Mouse (Mus musculus) adrenal gland, adult 2 months (tissue): Measurements from ENCODE around the gene Dagla. TPM values are rescaled to one million over a fixed set of nuclear protein-coding genes. Genes with fewer than 3 reads are reported as not detected.
A peak's percentile ranks its signal among the peaks of the same experiment; 100 is the strongest.

Experiments
- DNase-seq: peaks from one replicate; pipeline ENCODE4 v3.0.0; 2021
- long read RNA-seq: library from polyadenylated mRNA; stranded (forward); transcript quantifications from one replicate; pipeline ENCODE4 v2.0.0, GENCODE M21; 2021
- polyA plus RNA-seq: library from polyadenylated mRNA; depleted of rRNA; stranded (reverse); fragments of >200 nt; gene quantifications from 2 replicates; pipeline ENCODE4 v1.2.3, GENCODE M21; 2012; rRNA removed
- total RNA-seq, 2 experiments: library from RNA; stranded (reverse); gene quantifications; 2 replicates each; pipeline ENCODE4 v1.2.3; 2021

The Dagla gene
- 1 to 10 TPM; 6.5 to 6.8 TPM for total RNA-seq
- 8.9 and 10.2 TPM in 2 replicates for polyA plus RNA-seq
- long read RNA-seq, partial matches to known transcripts: 1 of 5 reads
- long read RNA-seq, other reads (novel, unspliced or antisense): 4 of 5 reads

- DNase-seq: peak; percentile 85
These were observed at the start of gene Dagla for GRCm38 (mm10) chr19:10304810-10305544. Dagla (minus strand) TSS chr19:10304877.

GRCm38 (mm10) chr19:10352218-10352617 lies 47.5 kb upstream of the Dagla start:
- no peak for DNase-seq

GRCm38 (mm10) chr19:10347628-10348273 lies 43.1 kb upstream of the Dagla start:
- no peak for DNase-seq

GRCm38 (mm10) chr19:10345696-10346095 lies 41.0 kb upstream of the Dagla start:
- no peak for DNase-seq

GRCm38 (mm10) chr19:10343866-10344265 lies 39.2 kb upstream of the Dagla start:
- no peak for DNase-seq

GRCm38 (mm10) chr19:10341817-10342439 lies 37.3 kb upstream of the Dagla start:
- peak; percentile 85 for DNase-seq

GRCm38 (mm10) chr19:10341152-10341551 lies 36.5 kb upstream of the Dagla start:
- DNase-seq: peak; percentile 23

- no peak for DNase-seq
These were observed 36.0 kb upstream of the Dagla start for GRCm38 (mm10) chr19:10340661-10341060.

GRCm38 (mm10) chr19:10339271-10339670 lies 34.6 kb upstream of the Dagla start:
- no peak for DNase-seq

- DNase-seq: no peak
These were observed 34.0 kb upstream of the Dagla start for GRCm38 (mm10) chr19:10338724-10339123.

GRCm38 (mm10) chr19:10334467-10334866 lies 29.8 kb upstream of the Dagla start:
- no peak for DNase-seq

GRCm38 (mm10) chr19:10333545-10334252 lies 29.0 kb upstream of the Dagla start:
- DNase-seq: peak; percentile 59

- no peak for DNase-seq
These were observed 27.0 kb upstream of the Dagla start for GRCm38 (mm10) chr19:10331706-10332105.

- no peak for DNase-seq
These were observed 24.4 kb upstream of the Dagla start for GRCm38 (mm10) chr19:10329033-10329432.

- no peak for DNase-seq
These were observed 21.9 kb upstream of the Dagla start for GRCm38 (mm10) chr19:10326609-10327008.

GRCm38 (mm10) chr19:10323860-10324259 lies 19.2 kb upstream of the Dagla start:
- no peak for DNase-seq

GRCm38 (mm10) chr19:10323362-10323837 lies 18.7 kb upstream of the Dagla start:
- DNase-seq: peak; percentile 63

- no peak for DNase-seq
These were observed 13.1 kb upstream of the Dagla start for GRCm38 (mm10) chr19:10317795-10318194.

- no peak for DNase-seq
These were observed 12.7 kb upstream of the Dagla start for GRCm38 (mm10) chr19:10317358-10317757.

GRCm38 (mm10) chr19:10316956-10317355 lies 12.3 kb upstream of the Dagla start:
- DNase-seq: no peak

GRCm38 (mm10) chr19:10312072-10312471 lies 7.4 kb upstream of the Dagla start:
- DNase-seq: no peak

GRCm38 (mm10) chr19:10308990-10309389 lies 4.3 kb upstream of the Dagla start:
- no peak for DNase-seq
